Mouse (Mus musculus) urinary bladder, postnatal 36 days (tissue): ENCODE measurements at regions not wholly inside any gene's neighbourhood (a gene's known extent, or its start where the extent isn't known, plus 50 kb on each side); places are given as distances from the start of the nearest gene placed in this dataset.

Experiments
- DNase-seq, 2 experiments: peaks; one replicate each; pipeline ENCODE4 v3.0.0; 2022; ENCODE audit warnings: low spot score in 2 of 2, mixed read lengths in 1 of 2

- no peak for DNase-seq
These were observed 113.4 kb upstream of the Cpm start for GRCm38 (mm10) chr10:117515777-117516501.

- no peak for DNase-seq
These were observed 114.3 kb upstream of the Cpm start for GRCm38 (mm10) chr10:117515039-117515438.

- no peak for DNase-seq
These were observed 115.3 kb upstream of the Cpm start for GRCm38 (mm10) chr10:117513925-117514546.

- no peak for DNase-seq
These were observed 116.7 kb upstream of the Cpm start for GRCm38 (mm10) chr10:117512424-117513257.

GRCm38 (mm10) chr10:117511483-117512406 is 117.6 kb upstream of the Cpm start:
- no peak for DNase-seq

GRCm38 (mm10) chr10:117510529-117511482 is 118.5 kb upstream of the Cpm start:
- DNase-seq = no peak

GRCm38 (mm10) chr10:117510224-117510486 is 119.1 kb upstream of the Cpm start:
- no peak for DNase-seq

GRCm38 (mm10) chr10:117509431-117510223 is 119.7 kb upstream of the Cpm start:
- DNase-seq = no peak

GRCm38 (mm10) chr10:117506252-117506992 is 122.9 kb upstream of the Cpm start:
- no peak for DNase-seq

GRCm38 (mm10) chr10:117505529-117505928 is 123.8 kb upstream of the Cpm start:
- DNase-seq = no peak

GRCm38 (mm10) chr10:117505057-117505456 is 124.2 kb upstream of the Cpm start:
- no peak for DNase-seq

GRCm38 (mm10) chr10:117504267-117504902 is 124.6 kb upstream of the Cpsf6 start:
- DNase-seq = no peak

- DNase-seq = no peak
These were observed 123.7 kb upstream of the Cpsf6 start for GRCm38 (mm10) chr10:117503222-117504184.

GRCm38 (mm10) chr10:117502731-117503130 is 122.9 kb upstream of the Cpsf6 start:
- DNase-seq = no peak

- no peak for DNase-seq
These were observed 122.3 kb upstream of the Cpsf6 start for GRCm38 (mm10) chr10:117502135-117502534.

- no peak for DNase-seq
These were observed 121.6 kb upstream of the Cpsf6 start for GRCm38 (mm10) chr10:117501426-117501825.

GRCm38 (mm10) chr10:117500457-117501108 is 120.8 kb upstream of the Cpsf6 start:
- no peak for DNase-seq
